Mouse (Mus musculus) thymus, postnatal 25 days (tissue): ENCODE measurements around the gene Htatip2.
A peak's percentile ranks its signal among the peaks of the same experiment; 100 is the strongest.

ENCODE experiments used
- DNase-seq: peaks from one replicate; pipeline ENCODE4 v3.0.0; 2022

Htatip2 gene

DNA sequence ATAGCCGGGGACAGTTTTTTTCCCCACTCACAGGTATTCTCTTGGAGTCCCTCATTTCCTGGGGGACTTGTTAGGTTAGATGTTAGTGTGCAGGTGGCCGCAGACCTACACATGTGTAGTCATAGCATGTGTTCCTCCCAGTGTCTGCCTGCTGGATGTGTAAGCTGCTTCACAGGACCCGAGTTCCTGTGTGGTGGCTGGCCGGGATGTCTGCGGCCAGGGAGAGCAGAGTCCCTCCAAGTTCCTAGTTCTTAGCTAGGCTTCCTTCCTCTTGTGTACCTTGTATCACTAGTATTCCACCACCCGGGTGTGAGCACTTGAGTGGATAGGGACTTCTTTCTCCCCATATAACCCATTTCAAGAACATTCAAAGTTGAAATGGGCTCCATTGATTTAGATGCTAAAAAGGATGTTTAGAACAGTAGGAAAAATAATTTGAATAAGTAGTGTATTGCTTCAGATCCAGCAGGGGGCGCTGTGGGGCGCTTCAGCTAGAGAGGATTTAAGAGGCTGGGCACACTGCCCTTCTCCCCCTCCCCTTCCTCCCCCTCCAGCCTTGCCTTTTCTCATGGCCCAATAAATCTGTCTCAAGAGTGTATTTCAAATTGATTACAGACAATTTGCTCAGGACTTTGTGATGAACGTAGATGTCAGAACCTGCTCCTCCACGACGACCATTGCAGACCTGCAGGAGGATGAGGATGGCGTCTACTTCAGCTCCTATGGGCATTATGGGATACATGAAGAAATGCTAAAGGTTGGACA lies 27.9 kb downstream of the Htatip2 start:
- DNase-seq = peak; percentile 47

DNA sequence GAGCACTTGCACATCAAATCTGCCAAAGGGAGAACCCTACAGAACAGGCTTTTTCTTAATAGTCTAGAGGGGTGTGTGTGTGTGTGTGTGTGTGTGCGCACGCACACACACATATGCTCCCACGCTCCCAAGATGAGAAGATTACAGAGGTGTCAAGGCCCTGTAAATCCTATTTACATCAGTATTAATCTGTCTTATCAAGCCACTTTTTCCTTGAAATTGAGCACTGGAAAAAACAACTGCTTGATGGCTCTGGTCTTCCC lies 28.4 kb downstream of the Htatip2 start:
- no peak for DNase-seq

DNA sequence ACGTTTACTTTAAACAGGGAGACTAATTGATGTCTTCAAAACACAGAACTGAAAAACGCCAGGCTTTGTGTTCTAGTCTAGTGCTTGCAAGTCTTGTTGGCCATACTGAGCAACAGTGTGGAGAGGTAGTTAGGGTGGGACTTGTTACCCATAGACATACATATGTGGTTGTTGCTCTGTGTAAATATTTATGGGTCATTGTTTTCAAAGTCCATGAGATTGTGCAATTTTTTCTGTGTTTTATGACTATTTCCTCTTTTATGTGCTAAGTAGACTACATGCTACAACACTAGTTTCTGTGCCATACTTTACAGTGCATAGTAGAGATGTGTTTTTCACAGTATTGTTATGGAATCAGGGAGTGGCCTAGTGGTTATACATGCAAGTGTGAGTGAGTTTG lies 35.4 kb downstream of the Htatip2 start:
- no peak for DNase-seq

DNA sequence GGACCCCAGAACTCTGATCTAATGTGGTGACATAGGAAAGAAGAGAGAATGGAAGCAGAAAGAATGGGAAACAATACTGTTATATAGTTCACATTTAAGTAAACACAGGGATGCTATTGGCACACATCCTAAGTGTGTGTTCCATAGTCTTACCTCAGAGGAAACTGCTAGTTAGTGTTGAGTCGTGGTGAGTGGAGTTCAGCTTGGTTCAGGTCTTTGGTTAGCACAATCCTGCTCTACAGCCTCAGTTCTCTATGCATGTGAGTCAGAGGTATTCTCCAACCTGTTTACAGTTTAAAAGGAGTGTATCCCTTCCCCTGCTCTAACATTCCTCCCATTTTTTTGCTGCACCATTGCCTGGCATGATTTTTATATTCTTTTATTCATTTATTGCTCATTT lies 38.3 kb downstream of the Htatip2 start:
- DNase-seq = no peak

DNA sequence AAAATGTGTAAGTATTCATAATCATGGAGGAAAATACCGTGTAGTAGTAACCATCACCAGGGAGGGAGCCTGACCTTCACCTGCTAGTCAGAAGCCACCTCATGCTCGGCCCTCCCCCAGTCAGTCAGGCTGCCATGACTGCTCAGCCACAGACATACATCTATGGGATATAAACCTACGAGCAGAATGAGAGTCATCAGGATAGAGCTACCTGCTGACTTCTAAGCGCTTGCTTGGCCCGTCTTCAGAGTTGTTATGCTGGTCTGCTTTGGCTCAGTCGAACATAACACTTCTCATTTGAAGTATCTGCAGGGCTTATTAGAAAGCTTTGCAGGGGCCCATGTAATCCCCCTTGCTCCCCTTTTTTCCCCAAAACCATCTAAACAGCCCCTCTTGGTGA lies 44.6 kb downstream of the Htatip2 start:
- DNase-seq = no peak

DNA sequence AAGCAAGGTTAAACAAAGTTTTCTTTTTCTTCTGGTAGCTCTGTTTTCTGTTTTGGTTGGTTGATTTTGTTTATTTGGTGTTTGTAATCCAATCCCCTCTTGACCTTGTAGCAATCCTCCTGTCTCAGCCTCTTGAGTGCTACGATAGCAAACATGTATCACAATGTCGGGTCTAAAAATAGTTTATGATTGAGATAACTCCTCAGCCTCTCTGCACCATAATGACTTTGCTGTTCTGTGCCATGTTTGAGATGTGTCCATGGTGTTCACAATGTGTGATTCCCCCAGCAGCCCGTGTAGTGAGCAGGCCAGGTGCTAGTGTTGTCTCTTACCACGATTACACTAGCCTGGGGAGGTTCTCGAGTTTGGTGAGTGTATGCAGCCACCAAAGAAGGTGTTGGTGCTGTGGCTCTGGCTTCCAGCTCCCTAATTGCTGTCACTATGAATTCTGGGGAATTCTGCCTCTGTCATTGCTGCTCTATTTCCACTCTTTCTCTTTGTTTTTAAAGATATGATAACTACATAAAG lies 45.8 kb downstream of the Htatip2 start:
- DNase-seq = no peak

DNA sequence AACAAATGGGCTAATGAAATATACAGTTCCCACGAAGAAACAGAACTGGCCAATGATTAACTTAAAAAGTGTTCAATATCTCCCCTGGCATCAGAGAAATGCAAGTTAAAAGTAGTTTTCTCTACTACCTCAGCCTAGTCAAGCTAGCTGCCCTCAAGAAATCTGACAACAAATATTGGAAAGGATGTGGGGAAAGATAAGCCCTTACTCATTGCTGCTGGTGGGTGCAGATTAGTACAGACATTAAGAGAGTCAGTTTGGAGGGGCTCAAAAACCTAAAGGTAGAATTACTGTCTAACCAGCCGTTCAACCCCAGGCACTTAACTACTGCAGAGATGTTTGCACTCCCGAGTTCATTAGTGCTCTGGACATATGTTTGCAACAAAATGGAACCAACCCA lies 46.7 kb downstream of the Htatip2 start:
- no peak for DNase-seq

DNA sequence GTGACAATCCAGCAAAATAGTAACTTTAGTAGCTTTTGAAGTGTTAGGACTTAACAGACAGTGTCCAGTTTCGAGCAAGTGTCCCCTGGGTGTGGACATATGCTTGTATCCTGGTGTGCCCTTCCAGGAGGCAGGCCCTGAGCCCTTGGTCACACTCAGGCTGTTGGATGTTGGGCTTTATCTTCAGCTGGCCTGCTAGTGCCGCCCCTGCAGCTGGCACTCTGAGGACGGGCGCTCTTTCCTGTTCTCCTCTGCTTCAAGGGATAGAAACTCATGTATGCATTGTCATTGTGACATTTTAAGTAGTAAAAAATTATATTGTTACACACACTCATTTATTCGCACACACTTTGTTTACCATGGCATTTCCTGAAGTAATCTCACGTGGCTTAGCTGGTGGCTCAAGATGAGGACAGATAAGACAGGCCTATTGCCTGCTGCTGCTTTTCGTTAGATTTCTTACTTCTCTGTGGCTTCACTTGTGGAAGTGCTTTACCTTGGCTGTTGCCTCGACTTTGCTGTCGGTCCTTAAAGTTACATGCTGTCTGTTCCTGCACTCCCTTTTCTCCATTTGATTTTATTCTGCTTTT lies 48.3 kb downstream of the Htatip2 start:
- DNase-seq = no peak

DNA sequence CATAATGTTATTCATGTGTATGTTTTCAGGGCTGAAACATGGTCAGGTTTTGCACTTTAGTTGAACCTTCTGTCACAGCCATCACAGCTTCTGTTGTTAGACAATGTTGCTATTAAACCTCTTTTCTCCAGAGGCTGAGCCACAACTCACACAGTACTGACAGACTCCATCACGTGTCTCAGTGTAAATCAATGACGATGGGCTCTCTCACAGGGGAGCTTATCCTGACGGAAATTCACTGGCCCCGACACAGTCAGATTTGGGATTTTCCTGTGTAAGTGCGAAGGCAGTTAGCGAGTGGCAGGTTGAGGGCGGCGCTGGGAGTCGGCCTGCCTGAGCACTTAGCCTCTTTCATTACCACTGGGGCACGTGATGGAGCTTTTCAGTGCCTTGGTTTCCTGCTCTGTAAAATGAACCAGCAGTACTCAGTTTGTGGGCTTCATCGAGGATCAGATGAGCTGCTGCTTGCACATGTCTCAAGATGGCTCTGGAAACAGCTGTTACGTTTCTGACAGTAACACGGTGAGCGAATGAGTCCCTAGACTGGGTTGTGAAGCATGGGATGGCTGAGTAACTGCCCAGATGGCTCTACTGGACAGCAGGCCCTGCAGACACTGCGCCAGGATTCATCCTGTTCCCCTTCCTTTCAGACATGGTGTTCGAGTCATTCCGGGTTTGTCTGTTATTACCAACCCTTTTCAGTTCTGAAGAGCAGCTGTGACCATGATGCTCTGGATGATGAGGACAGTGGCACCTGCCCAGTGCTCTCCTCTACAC lies 49.1 kb downstream of the Htatip2 start:
- DNase-seq = no peak

DNA sequence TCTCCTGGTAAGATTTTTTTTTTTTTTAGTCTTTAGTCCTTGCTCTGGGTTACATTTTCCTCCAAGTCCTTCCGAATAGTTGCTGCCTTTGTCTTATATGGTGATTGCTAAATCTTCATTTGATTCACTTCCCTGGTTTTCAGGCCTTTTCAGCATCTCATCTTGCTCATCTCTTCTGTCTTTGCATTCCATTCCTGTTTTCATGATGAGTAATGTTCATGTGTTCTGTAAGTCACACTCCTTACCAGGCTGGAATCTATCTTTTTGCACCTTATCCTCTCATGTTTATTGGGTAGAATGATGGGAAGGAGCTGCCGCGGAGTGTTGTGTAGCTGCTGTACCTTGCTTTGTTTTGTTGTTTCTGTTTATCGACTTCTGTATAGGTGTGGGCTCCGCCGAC lies 50.2 kb downstream of the Htatip2 start:
- no peak for DNase-seq

DNA sequence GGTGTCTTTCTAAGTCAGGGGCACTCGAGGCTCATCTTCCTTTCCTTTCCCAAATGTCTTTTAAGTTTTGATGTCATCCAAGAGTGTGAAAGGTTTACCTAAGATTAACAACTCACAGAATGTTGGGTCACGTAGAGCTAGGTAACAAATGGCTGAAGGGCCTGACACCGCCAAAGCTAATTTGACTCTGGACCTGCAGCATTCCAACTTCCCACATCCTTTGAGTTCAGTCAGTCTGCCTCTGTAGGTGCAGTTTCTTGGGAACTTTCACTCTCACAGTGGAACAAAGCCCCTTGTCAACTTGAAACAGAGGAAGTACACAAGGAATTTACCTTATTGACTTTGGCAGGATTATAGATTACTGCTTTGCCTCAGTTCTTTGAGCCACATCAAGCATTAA lies 50.6 kb downstream of the Htatip2 start:
- no peak for DNase-seq

DNA sequence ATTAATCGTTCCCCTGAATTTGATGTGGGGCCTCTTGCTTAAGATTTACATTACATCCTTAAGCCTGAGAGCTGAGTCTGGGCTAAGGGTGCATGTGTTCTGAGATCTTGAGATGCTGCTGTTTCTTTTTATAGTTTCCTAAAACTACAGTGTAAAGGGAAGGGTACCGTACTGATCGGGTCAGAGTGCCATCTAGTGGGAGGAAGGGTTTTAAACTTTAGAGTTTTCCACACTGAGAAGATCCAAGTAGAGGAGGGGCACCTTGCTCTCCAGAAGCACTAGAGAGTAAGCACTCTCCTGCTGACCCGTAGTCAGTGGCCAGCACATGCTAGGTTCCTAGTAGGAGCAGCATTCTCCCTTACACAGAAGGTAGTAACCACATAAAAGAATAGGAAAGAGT lies 52.4 kb downstream of the Htatip2 start:
- peak; percentile 2 for DNase-seq

DNA sequence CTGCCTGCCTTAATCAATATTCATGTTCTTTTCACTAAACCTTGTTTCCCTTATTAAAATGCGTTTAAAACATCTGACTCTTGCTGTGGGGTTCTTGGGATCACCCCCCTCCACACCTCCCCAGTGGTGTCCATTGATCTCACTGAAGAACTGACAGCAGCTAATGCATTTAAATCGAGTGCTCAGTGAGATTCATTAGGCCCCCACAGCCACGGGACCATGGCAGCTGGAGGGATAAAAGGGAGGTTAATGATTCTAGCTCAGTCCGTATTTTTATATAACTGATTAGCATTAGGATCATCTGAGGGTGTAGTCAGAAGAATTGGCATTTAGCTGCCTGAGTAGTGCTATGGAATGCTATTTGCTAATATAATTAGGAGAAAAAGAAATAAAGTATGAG lies 60.5 kb downstream of the Htatip2 start:
- no peak for DNase-seq

DNA sequence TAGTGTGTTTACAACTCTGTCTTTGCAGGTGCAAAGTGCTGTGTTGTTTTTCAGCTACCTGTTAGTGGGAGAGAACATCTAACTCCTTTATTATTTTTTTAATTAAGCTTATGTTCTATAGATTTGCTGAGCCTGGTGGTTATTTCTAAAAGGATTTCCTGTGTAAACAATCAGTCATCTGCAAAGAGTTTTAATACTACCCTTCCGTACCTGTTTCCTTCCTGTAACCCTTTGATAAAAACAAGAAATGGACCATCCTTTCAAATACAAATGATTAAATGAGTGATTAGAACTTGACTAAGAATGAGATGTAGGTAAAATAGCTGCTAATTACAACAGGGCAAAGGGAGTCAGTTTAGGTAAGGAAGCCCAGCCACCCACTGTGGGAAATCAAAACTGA lies 62.5 kb downstream of the Htatip2 start:
- DNase-seq = no peak

DNA sequence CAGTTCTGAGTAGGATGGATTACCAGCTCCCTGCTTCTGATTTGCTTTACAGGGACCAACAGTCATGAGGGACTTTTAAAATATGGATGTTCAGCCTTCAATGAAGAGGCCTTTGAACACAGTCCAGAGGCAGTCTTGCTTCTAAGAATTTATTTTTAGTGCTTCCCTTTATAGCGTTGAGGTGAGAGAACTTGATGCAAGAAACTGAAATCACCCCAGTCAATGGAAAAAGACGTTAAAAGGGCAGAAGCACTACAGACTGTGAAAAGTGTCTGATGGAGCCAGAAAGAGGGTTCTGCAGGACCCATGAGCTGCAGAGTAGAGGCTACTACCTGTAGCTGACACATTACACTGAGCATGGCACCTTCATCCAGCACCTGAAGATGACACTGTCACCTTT lies 63.1 kb downstream of the Htatip2 start:
- no peak for DNase-seq
